Mouse (Mus musculus): Measurements from ENCODE around the gene Nit1. TPM values are rescaled to one million over a fixed set of nuclear protein-coding genes. Genes with fewer than 3 reads are reported as not detected.
"Not testable (repeated sequence)": the region's sequence is repeated elsewhere in the genome, so short reads cannot be mapped to it uniquely, and the experiment has no call there.

The Nit1 gene
- total and polyA plus RNA-seq, 2 experiments from 2014 or later, result 31.4 to 39.6 TPM

- Histone ChIP-seq H3K36me3 (replicated peaks; ENCODE audit: control insufficient read depth, insufficient read depth, low read length) (0 out of 2 replicates have a peak, but pooled peaks cover 4% of the 10 kb centered on the region), H3K4me1 (ENCODE audit: control insufficient read depth, insufficient read depth) (peaks cover 17% of the 10 kb centered on the region), H3K4me2 (ENCODE audit: low read depth, low read length) (no peak overlapping the region), H3K27ac (ENCODE audit: low read depth) (no peak overlapping the region), H3K9me3 (replicated peaks; ENCODE audit: control insufficient read depth, low read length) (no peaks in the 10 kb centered on the region), H3K27me3 (ENCODE audit: control insufficient read depth, insufficient read depth, low read length) (no peaks in the 10 kb centered on the region), H3K4me3 (ENCODE audit: low read depth, low read length) (no peak overlapping the region), H3K9ac (replicated peaks; ENCODE audit: low read depth, low read length) (no peak overlapping the region)
- 65% methylated on average over 2 of the region's 2 CpGs for WGBS
- ATAC-seq (ENCODE audit: insufficient read depth, low read depth), result no peak
- DNase-seq (ENCODE audit: low spot score), result no peak
- TF ChIP-seq EP300 (IDR thresholded peaks at IDR 0.05; ENCODE audit: low read depth) (no peak), CTCF (IDR thresholded peaks at IDR 0.05; ENCODE audit: low read depth) (no peak)
Observed at GRCm38 (mm10) chr1:171325571-171325970, 19.9 kb downstream of the Nit1 start.

- Histone ChIP-seq H3K4me3 (ENCODE audit: low read depth, low read length) (no peak overlapping the region), H3K36me3 (replicated peaks; ENCODE audit: control insufficient read depth, insufficient read depth, low read length) (0 out of 2 replicates have a peak, but pooled peaks cover 4% of the 10 kb centered on the region), H3K27me3 (ENCODE audit: control insufficient read depth, insufficient read depth, low read length) (no peaks in the 10 kb centered on the region), H3K9me3 (replicated peaks; ENCODE audit: control insufficient read depth, low read length) (no peaks in the 10 kb centered on the region), H3K27ac (ENCODE audit: low read depth) (no peak overlapping the region), H3K9ac (replicated peaks; ENCODE audit: low read depth, low read length) (no peak overlapping the region), H3K4me2 (ENCODE audit: low read depth, low read length) (no peak overlapping the region), H3K4me1 (ENCODE audit: control insufficient read depth, insufficient read depth) (no peaks in the 10 kb centered on the region)
- no peak for DNase-seq (ENCODE audit: low spot score)
- WGBS, result 84% methylated on average over 1 of the region's 1 CpGs
- TF ChIP-seq CTCF (IDR thresholded peaks at IDR 0.05; ENCODE audit: low read depth) (no peak), EP300 (IDR thresholded peaks at IDR 0.05; ENCODE audit: low read depth) (no peak)
- no peak for ATAC-seq (ENCODE audit: insufficient read depth, low read depth)
Observed at GRCm38 (mm10) chr1:171322012-171322411, 23.4 kb downstream of the Nit1 start.

GRCm38 (mm10) chr1:171321415-171321814 lies 24.0 kb downstream of the Nit1 start:
- Histone ChIP-seq H3K36me3 (replicated peaks; ENCODE audit: control insufficient read depth, insufficient read depth, low read length) (0 out of 2 replicates have a peak, but pooled peaks cover 4% of the 10 kb centered on the region), H3K9ac (replicated peaks; ENCODE audit: low read depth, low read length) (no peak overlapping the region), H3K27ac (ENCODE audit: low read depth) (no peak overlapping the region), H3K4me3 (ENCODE audit: low read depth, low read length) (no peak overlapping the region), H3K27me3 (ENCODE audit: control insufficient read depth, insufficient read depth, low read length) (no peaks in the 10 kb centered on the region), H3K4me2 (ENCODE audit: low read depth, low read length) (no peak overlapping the region), H3K9me3 (replicated peaks; ENCODE audit: control insufficient read depth, low read length) (no peaks in the 10 kb centered on the region), H3K4me1 (ENCODE audit: control insufficient read depth, insufficient read depth) (no peaks in the 10 kb centered on the region)
- ATAC-seq (ENCODE audit: insufficient read depth, low read depth) (no peak), DNase-seq (ENCODE audit: low spot score) (peak; percentile 20)
- TF ChIP-seq EP300 (IDR thresholded peaks at IDR 0.05; ENCODE audit: low read depth), result no peak
- TF ChIP-seq CTCF (IDR thresholded peaks at IDR 0.05; ENCODE audit: low read depth), result peak; percentile 64

- no peak for TF ChIP-seq CTCF (IDR thresholded peaks at IDR 0.05; ENCODE audit: low read depth)
- no peak for TF ChIP-seq EP300 (IDR thresholded peaks at IDR 0.05; ENCODE audit: low read depth)
- H3K4me2 ChIP-seq (ENCODE audit: low read depth, low read length), result peak overlapping the region; percentile 51
- H3K27me3 ChIP-seq (ENCODE audit: control insufficient read depth, insufficient read depth, low read length), result no peaks in the 10 kb centered on the region
- H3K36me3 ChIP-seq (replicated peaks; ENCODE audit: control insufficient read depth, insufficient read depth, low read length), result 0 out of 2 replicates have a peak, but pooled peaks cover 4% of the 10 kb centered on the region
- H3K27ac ChIP-seq (ENCODE audit: low read depth), result no peak overlapping the region
- DNase-seq (ENCODE audit: low spot score), result no peak
- H3K4me3 ChIP-seq (ENCODE audit: low read depth, low read length), result peak overlapping the region; percentile 23
- H3K4me1 ChIP-seq (ENCODE audit: control insufficient read depth, insufficient read depth), result no peaks in the 10 kb centered on the region
- no peaks in the 10 kb centered on the region for H3K9me3 ChIP-seq (replicated peaks; ENCODE audit: control insufficient read depth, low read length)
- no peak overlapping the region; the same call in 1 of the 2 replicates for H3K9ac ChIP-seq (replicated peaks; ENCODE audit: low read depth, low read length)
- ATAC-seq (ENCODE audit: insufficient read depth, low read depth), result no peak
- WGBS, result 15% methylated on average over 5 of the region's 5 CpGs
Observed at GRCm38 (mm10) chr1:171320151-171320550, 25.3 kb downstream of the Nit1 start.

- Histone ChIP-seq H3K9me3 (replicated peaks; ENCODE audit: control insufficient read depth, low read length) (no peaks in the 10 kb centered on the region), H3K9ac (replicated peaks; ENCODE audit: low read depth, low read length) (no peak overlapping the region; the same call in 1 of the 2 replicates), H3K27me3 (ENCODE audit: control insufficient read depth, insufficient read depth, low read length) (no peaks in the 10 kb centered on the region), H3K4me2 (ENCODE audit: low read depth, low read length) (peak overlapping the region; percentile 51), H3K4me1 (ENCODE audit: control insufficient read depth, insufficient read depth) (no peaks in the 10 kb centered on the region), H3K27ac (ENCODE audit: low read depth) (no peak overlapping the region), H3K4me3 (ENCODE audit: low read depth, low read length) (peak overlapping the region; percentile 23), H3K36me3 (replicated peaks; ENCODE audit: control insufficient read depth, insufficient read depth, low read length) (0 out of 2 replicates have a peak, but pooled peaks cover under 1% of the 10 kb centered on the region)
- no peak for DNase-seq (ENCODE audit: low spot score)
- WGBS, result 15% methylated on average over 7 of the region's 7 CpGs
- ATAC-seq (ENCODE audit: insufficient read depth, low read depth), result 0 out of 2 replicates have a peak, but pooled peaks have one; percentile 20
- TF ChIP-seq CTCF (IDR thresholded peaks at IDR 0.05; ENCODE audit: low read depth), result no peak
- TF ChIP-seq EP300 (IDR thresholded peaks at IDR 0.05; ENCODE audit: low read depth), result no peak
Observed at GRCm38 (mm10) chr1:171319748-171320147, 25.7 kb downstream of the Nit1 start.

GRCm38 (mm10) chr1:171309321-171309720 lies 36.1 kb downstream of the Nit1 start:
- H3K4me1 ChIP-seq (ENCODE audit: control insufficient read depth, insufficient read depth), result peaks cover 6% of the 10 kb centered on the region; the same call in 1 of the 2 replicates
- WGBS, result 61% methylated on average over 2 of the region's 2 CpGs
- no peak overlapping the region for H3K4me3 ChIP-seq (ENCODE audit: low read depth, low read length)
- H3K27me3 ChIP-seq (ENCODE audit: control insufficient read depth, insufficient read depth, low read length), result no peaks in the 10 kb centered on the region
- H3K36me3 ChIP-seq (replicated peaks; ENCODE audit: control insufficient read depth, insufficient read depth, low read length), result no peaks in the 10 kb centered on the region
- no peak for TF ChIP-seq EP300 (IDR thresholded peaks at IDR 0.05; ENCODE audit: low read depth)
- TF ChIP-seq CTCF (IDR thresholded peaks at IDR 0.05; ENCODE audit: low read depth), result no peak
- H3K9ac ChIP-seq (replicated peaks; ENCODE audit: low read depth, low read length), result no peak overlapping the region
- no peak for ATAC-seq (ENCODE audit: insufficient read depth, low read depth)
- H3K27ac ChIP-seq (ENCODE audit: low read depth), result no peak overlapping the region
- no peak for DNase-seq (ENCODE audit: low spot score)
- H3K4me2 ChIP-seq (ENCODE audit: low read depth, low read length), result no peak overlapping the region
- no peaks in the 10 kb centered on the region for H3K9me3 ChIP-seq (replicated peaks; ENCODE audit: control insufficient read depth, low read length)

GRCm38 (mm10) chr1:171306157-171306556 lies 39.3 kb downstream of the Nit1 start:
- 69% methylated on average over 5 of the region's 5 CpGs for WGBS
- not testable (repeated sequence) for H3K9me3 ChIP-seq (replicated peaks; ENCODE audit: control insufficient read depth, low read length); H3K9ac ChIP-seq (replicated peaks; ENCODE audit: low read depth, low read length); H3K4me3 ChIP-seq (ENCODE audit: low read depth, low read length); ATAC-seq (ENCODE audit: insufficient read depth, low read depth); H3K36me3 ChIP-seq (replicated peaks; ENCODE audit: control insufficient read depth, insufficient read depth, low read length); DNase-seq (ENCODE audit: low spot score); H3K4me1 ChIP-seq (ENCODE audit: control insufficient read depth, insufficient read depth); H3K27me3 ChIP-seq (ENCODE audit: control insufficient read depth, insufficient read depth, low read length); H3K4me2 ChIP-seq (ENCODE audit: low read depth, low read length)
- H3K27ac ChIP-seq (ENCODE audit: low read depth), result 0 out of 2 replicates have a peak overlapping the region, but pooled peaks have one; percentile 7

Data from heart, postnatal 0 days (tissue).